Mouse (Mus musculus): ENCODE results near the gene Epn1. TPM values are rescaled to one million over a fixed set of nuclear protein-coding genes. Genes with fewer than 3 reads are reported as not detected.

The Epn1 gene
- polyA plus RNA-seq, 3 experiments from 2014 or later: 5.8 to 7.3 (median 6.8) TPM

- ATAC-seq: no peak
These were observed 18.7 kb downstream of the Epn1 start for GRCm38 (mm10) chr7:5098769-5099168.

- no peak for ATAC-seq
These were observed 19.8 kb downstream of the Epn1 start for GRCm38 (mm10) chr7:5099796-5100195.

- no peak for ATAC-seq
These were observed 21.1 kb downstream of the Epn1 start for GRCm38 (mm10) chr7:5101066-5101663.

GRCm38 (mm10) chr7:5102564-5102963, 22.5 kb downstream of the Epn1 start:
- ATAC-seq: no peak

GRCm38 (mm10) chr7:5108272-5108671, 28.2 kb downstream of the Epn1 start:
- ATAC-seq: no peak

- ATAC-seq: no peak
These were observed 29.3 kb downstream of the Epn1 start for GRCm38 (mm10) chr7:5109301-5109700.

GRCm38 (mm10) chr7:5112701-5113100, 32.7 kb downstream of the Epn1 start:
- no peak for ATAC-seq

- ATAC-seq: no peak
These were observed 36.8 kb downstream of the Epn1 start, which contains the start of gene Rfpl4 for GRCm38 (mm10) chr7:5116850-5117249. Rfpl4 (minus strand) TSS chr7:5116950.

- ATAC-seq: no peak
These were observed 45.0 kb downstream of the Epn1 start for GRCm38 (mm10) chr7:5125078-5125477.

GRCm38 (mm10) chr7:5125549-5126406, 45.7 kb downstream of the Epn1 start, which contains the start of gene Rasl2-9:
Rasl2-9 (minus strand) TSS chr7:5125950.
- ATAC-seq: no peak

Other genes starting within 250 kb of the Epn1 start
- not detected for gene Shisa7, start 235.5 kb upstream of the Epn1 start, polyA plus RNA-seq (2017; shearing (Covaris generic))
- 10 to 100 TPM; 26.6 to 36.5 (median 34.4) TPM for gene Isoc2b, start 210.0 kb upstream of the Epn1 start, polyA plus RNA-seq (2017; shearing (Covaris generic))
- gene Isoc2a, start 203.1 kb upstream of the Epn1 start, polyA plus RNA-seq (2017; shearing (Covaris generic)): under 1 TPM; 0.58 to 0.92 (median 0.70) TPM
- not detected for gene Gm36210, start 173.7 kb upstream of the Epn1 start, polyA plus RNA-seq (2017; shearing (Covaris generic))
- 1 to 10 TPM in 2 of 3 experiments, under 1 TPM in 1; 0.93 to 1.8 (median 1.6) TPM for gene Zfp628, start 165.0 kb upstream of the Epn1 start, polyA plus RNA-seq (2017; shearing (Covaris generic))
- under 1 TPM in 2 of 3 experiments, not detected in 1; 0.34 to 0.44 TPM for gene Nat14, start 158.2 kb upstream of the Epn1 start, polyA plus RNA-seq (2017; shearing (Covaris generic))
- gene Ssc5d, start 154.4 kb upstream of the Epn1 start, polyA plus RNA-seq (2017; shearing (Covaris generic)): not detected
- gene Sbk2, start 115.8 kb upstream of the Epn1 start, polyA plus RNA-seq (2017; shearing (Covaris generic)): 1 to 10 TPM in 2 of 3 experiments, not detected in 1; 1.2 to 2.0 TPM
- not detected for gene Sbk3, start 109.1 kb upstream of the Epn1 start, polyA plus RNA-seq (2017; shearing (Covaris generic))
- 1 to 10 TPM; 4.3 to 6.0 (median 5.1) TPM for gene Zfp579, start 84.1 kb upstream of the Epn1 start, polyA plus RNA-seq (2017; shearing (Covaris generic))
- gene Zfp524, start 65.8 kb upstream of the Epn1 start, polyA plus RNA-seq (2017; shearing (Covaris generic)): 10 to 100 TPM; 34.4 to 44.7 (median 38.9) TPM
- gene Fiz1, start 65.5 kb upstream of the Epn1 start, polyA plus RNA-seq (2017; shearing (Covaris generic)): 10 to 100 TPM in 1 of 3 experiments, 1 to 10 TPM in 2; 7.2 to 15.1 (median 7.9) TPM
- gene Gm44973, start 64.7 kb upstream of the Epn1 start, polyA plus RNA-seq (2017; shearing (Covaris generic)): 10 to 100 TPM in 2 of 3 experiments, 1 to 10 TPM in 1; 7.8 to 17.2 (median 10.8) TPM
- gene Zfp865, start 59.9 kb upstream of the Epn1 start, polyA plus RNA-seq (2017; shearing (Covaris generic)): 1 to 10 TPM; 2.5 to 6.7 (median 5.2) TPM
- not detected for gene Ccdc106, start 59.7 kb upstream of the Epn1 start, polyA plus RNA-seq (2017; shearing (Covaris generic))
- gene 4632433K11Rik, start 46.1 kb upstream of the Epn1 start, polyA plus RNA-seq (2017; shearing (Covaris generic)): not detected
- gene Zfp784, start 41.8 kb upstream of the Epn1 start, polyA plus RNA-seq (2017; shearing (Covaris generic)): 1 to 10 TPM; 3.0 to 5.1 (median 3.7) TPM
- 1 to 10 TPM in 1 of 3 experiments, under 1 TPM in 2; 0.77 to 1.3 (median 0.93) TPM for gene Zfp580, start 28.7 kb upstream of the Epn1 start, polyA plus RNA-seq (2017; shearing (Covaris generic))
- 10 to 100 TPM; 26.0 to 33.4 (median 32.0) TPM for gene U2af2, start 18.1 kb upstream of the Epn1 start, polyA plus RNA-seq (2017; shearing (Covaris generic))
- not detected for gene Rfpl4, start 36.7 kb downstream of the Epn1 start, polyA plus RNA-seq (2017; shearing (Covaris generic))
- under 1 TPM in 1 of 3 experiments, not detected in 2; 0.50 TPM for gene Rasl2-9, start 45.7 kb downstream of the Epn1 start, polyA plus RNA-seq (2017; shearing (Covaris generic))
- gene Vmn1r55, start 69.4 kb downstream of the Epn1 start, polyA plus RNA-seq (2017; shearing (Covaris generic)): under 1 TPM in 2 of 3 experiments, not detected in 1; 0.15 to 0.40 TPM
- gene Vmn1r56, start 116.5 kb downstream of the Epn1 start, polyA plus RNA-seq (2017; shearing (Covaris generic)): not detected
- gene Vmn1r57, start 138.3 kb downstream of the Epn1 start, polyA plus RNA-seq (2017; shearing (Covaris generic)): not detected

Data from inflammation-experienced regulatory T-cells, adult 6 months (primary cell).